Mouse (Mus musculus) neural tube, embryonic 10.5 days (tissue): Measurements from ENCODE around the gene Aplp1.

Source experiments
- DNase-seq: peaks from one replicate; pipeline ENCODE4 v3.0.0-alpha.2; 2017; ENCODE audit warnings: low spot score; ENCODE audit errors: extremely low spot score

Aplp1 gene

DNA sequence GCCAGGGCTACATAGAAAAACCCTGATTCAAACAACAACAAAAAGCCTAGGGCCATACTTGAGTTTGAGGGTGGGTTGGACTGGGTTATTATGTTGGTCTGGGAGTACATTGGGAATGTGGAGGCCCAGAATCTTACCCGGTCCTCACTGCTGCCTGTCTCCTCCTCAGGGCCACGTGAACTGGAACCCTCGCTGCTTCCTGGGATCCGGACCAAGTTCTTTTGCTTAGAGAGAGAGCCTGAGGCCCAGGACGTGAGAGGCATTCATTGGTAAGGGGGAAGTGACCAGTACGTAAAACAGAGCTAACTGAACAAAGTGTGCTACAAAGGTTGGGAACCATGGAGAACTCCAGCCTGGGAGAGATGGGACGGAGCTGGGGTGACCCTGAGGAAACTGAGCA lies 4.9 kb upstream of the Aplp1 start:
- DNase-seq, result no peak

DNA sequence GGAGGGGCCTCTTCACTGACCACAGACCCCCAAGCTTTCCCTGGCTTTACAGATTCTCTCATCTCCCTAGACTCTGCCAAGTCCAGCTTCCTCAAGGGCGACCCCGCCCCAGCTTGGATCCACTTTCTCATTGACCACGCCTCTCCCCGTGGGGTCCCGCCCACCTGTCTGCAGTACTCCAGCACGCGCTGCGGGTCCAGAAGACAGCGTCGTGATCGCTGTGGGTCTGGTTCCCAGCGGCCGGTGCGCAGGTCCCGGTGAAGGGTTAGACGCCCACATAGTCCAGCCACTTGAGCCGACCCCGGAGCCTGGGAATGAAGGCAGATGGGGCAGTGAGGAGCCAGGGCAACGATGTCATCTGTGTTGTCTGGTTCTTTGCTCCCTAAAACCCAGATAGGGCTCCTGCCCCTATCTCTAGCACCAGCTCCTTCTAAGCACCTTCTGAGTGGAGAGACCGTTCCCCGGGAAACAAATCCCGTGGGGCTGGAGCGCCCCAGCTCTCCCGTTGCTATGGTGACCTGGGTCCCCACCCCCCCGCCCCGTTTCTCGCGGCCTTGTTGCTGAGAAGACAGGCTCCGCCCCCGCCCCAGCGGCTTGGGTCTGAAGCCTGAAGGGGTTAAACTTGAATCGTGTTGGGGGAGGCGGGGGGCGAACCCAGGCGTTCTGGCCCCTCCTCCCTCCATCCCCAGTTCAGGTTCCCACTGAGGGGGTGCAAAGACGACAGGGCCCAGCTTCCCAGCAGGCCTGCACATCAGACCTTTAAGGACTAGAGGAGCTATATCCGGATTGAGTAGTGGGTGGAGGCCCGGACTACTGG lies 973 bp downstream of the Aplp1 start:
- peak; percentile 64 for DNase-seq

DNA sequence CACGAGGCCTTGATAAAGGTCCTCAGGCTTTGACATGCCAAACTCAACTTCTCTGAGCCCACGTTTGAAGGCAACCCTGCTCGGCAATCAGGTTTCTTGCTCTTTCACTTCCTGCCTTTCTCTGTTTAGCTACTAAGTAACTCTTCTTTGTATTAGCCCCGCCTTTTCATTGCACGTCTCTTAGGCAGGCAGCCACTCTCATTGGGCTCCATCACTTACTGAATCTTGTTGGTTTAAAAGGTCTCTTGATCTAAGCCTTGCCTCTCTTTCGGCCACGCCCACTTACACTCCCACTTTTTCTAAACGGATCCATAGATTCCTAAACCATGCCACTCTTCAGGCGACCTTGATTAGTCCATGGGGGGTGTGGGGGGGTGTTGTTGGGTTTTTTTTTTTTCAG lies 1.6 kb downstream of the Aplp1 start:
- DNase-seq, result no peak

DNA sequence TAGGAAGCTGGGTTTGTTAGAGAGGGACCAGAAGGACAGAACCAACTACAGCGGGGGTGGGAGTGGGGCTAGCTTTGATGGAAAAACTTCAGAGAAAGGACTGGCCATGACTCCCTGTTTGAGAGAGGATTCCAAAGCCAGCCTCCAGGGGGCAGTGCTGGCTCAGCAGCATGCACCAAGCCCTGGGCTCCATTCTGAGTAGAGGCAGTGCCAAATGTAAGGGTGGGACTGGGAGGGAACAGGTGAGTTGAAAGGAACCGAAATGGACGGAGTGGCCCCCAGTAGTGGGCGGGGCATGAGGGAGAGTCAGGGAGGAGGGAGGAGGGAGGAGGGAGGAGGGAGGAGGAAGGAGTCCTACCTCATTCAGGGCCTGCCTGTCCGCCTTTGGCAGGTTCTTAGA lies 4.6 kb downstream of the Aplp1 start:
- peak; percentile 44 for DNase-seq

DNA sequence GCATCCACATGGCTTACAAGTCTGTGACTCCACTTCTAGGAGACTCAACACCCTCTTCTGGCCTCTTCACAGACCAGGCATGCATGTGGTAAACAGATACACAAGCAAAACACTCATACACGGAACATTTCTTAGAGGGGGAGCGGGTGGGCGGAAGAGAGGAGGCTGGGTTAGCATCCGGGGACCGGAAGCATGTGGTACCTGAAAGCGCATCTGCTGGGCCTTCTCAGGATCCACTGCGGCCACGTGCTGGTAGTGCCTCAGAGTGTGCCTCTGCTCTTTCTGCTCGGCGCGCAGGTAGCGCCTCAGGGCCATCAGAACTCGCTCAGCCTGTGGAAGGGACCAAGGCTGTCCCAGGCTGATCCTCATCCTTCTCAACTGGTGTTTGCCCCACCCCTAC lies 5.6 kb downstream of the Aplp1 start:
- no peak for DNase-seq

DNA sequence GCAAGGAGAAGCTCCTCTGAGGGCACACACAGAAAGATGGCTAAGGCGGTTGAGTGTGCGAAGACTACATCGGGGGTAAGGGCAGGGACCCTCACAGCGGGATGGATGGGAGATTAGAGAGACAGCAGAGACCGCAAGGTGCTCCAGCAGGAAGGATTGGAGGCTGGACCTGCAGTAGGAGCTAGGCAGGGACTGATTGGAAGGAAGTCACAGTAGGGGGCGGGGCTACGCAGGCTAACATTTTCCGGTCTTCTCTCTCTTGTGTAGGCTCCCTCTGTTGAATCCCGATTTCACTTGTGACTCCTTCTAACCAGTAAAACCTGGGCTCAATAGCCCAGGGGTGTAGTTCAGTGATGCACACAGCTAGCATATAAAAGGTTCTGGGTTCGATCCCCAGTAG lies 8.5 kb downstream of the Aplp1 start:
- DNase-seq, result no peak

DNA sequence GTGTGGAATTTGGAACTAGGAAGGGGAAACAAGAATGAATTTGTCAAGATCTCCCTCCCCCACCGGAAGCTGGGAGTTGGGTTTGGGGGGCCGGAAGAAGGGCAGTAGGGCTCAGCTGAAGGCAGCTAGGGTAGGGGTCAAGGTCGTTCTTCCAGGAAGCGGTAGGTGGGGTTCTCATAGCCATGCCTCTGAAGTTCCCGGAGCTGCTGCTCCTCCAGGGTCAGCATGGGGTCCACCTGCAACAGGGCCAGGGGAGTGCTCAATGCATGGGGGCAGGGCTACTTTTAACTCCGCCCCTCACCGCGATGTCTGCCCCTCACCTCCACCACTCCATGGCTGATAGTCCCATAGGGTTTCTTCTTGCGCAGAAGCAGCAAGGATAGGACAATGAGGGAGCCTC lies 10.2 kb downstream of the Aplp1 start:
- no peak for DNase-seq

DNA sequence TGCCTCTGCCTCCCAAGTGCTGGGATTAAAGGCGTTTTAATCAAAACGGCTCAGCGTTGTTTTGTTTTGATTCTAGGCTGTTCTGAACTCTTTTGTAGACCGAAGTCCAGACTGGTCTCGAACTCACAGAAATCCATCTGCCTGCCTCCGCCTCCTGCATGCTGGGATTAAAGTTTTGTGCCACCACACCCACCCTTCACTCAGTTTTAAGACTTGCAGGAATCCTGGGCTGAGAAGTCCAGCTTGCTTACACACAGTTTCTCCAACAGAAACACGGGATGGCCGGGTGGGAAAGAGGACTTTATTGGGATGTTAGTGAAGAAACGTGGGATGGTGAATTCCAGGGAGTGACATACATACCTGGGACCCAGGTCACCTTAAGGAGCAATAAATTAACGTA lies 10.6 kb downstream of the Aplp1 start:
- DNase-seq, result no peak

DNA sequence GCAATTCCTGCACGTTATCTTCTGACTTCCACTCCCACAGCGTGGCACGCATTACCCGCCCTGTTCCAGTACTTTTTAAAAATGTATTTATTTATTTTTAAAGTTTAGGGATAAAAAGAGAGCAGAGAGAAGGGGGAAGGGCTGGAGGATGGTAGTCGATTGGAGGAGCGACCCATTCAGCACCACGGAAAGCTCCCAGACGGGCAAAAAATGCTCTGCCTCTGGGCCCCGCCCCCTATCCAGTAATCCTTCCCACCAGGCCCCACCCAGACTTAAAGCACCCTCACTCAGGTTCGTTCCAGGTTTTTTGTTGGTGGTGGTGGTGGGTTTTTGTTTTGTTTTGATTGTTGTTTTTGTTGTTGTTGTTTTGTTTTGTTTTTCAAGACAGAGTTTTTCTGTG lies 11.1 kb downstream of the Aplp1 start:
- DNase-seq, result peak; percentile 47

DNA sequence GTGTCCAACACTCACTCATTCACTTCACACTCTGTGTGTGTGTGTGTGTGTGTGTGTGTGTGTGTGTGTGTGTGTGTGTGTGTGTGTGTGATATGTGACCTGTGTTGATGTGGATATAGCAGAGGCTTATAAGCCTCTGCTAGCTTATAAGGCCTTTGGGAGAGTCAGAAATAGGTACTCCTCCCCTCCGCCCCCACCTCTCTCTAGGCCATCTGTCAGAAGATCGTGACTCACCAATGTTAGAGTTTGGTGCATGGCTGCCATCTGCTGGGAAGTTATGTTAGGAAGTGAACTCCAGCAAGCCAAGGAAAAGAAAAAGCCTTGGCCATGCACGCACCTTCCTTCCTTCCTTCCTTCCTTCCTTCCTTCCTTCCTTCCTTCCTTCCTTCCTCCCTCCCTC lies 13.5 kb downstream of the Aplp1 start:
- no peak for DNase-seq

DNA sequence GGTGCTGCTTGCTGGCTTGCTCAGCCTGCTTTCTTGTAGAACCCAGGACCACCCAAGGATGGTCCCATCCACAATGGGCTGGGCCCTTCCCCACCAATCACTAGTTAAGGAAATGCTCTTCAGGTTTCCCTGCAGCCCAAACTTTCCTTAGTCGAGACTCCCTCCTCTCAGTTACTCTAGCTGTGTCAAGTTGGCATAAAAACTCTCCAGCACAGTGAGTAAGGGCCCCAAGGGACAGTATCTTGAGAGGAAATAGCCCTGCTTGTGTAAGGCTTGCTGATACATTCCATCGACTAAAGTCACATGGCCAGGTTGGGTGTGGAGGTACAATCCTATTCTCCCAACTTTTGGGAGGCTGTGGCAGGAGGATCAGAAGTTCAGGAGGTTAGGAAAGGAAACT lies 15.1 kb downstream of the Aplp1 start:
- DNase-seq, result no peak

DNA sequence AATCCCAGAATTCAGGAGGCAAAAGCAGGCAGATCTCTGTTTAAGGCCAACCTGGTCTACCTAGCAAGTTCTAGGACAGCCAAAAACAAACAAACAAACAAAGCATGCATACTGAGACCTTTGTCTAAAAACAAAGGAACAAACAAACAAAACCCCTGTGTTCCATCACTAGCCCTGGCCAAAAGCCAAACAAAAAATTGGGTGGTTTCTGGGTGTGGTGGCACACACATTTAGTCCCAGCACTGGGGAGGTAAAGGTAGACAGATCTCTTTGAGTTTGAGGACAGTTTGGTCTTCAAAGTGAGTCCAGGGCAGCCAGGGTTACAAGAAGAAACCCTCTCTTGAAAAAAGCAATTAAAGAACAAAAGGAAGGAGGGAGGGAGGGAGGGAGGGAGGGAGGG lies 16.0 kb downstream of the Aplp1 start:
- DNase-seq, result no peak

DNA sequence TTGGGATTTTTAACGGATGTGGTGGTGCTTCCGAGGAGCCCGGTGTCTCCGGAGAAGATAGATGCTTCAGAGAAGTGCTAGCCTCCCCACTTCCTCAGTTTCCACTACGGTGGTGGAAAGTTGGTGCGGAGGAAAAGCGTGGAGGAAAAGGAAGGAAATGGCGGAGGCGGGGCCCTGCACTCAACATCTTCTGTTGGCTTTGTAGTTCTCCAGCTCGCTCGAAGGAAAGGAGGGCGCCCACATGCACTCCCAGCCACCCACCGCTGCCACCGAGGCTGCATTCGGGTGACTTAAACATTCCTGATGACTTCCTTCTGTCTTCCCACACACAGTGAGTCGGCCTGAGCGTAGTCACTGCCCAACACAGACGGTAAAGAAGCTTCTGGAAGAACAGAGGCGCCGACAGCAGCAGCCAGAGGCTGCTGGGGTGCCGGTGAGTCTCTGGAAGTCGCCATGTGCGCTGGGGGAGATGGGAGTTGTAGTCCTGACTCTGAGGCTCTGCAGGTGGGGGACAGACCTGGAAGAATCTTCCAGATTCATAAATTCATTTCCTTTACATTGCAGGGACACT lies 22.2 kb downstream of the Aplp1 start:
- no peak for DNase-seq

DNA sequence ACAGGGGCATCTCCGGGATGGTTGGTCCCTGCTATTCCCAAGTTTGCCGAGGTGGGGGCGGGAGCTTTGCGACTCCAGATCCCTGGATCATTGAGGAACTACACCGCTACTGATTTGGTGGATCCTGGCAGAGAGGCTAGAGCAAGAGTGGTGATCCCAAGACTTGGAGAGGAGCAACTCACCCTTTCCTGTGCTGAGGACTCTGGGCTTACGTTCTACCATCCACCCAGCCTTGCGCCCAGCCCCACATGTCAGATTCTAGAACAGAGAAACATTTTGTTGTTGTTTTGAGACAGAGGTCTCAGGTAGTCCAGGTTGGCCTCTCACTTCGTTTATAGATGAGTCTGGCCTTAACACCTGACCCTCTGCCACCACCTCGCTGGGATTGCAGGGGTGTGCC lies 22.8 kb downstream of the Aplp1 start:
- DNase-seq, result no peak

DNA sequence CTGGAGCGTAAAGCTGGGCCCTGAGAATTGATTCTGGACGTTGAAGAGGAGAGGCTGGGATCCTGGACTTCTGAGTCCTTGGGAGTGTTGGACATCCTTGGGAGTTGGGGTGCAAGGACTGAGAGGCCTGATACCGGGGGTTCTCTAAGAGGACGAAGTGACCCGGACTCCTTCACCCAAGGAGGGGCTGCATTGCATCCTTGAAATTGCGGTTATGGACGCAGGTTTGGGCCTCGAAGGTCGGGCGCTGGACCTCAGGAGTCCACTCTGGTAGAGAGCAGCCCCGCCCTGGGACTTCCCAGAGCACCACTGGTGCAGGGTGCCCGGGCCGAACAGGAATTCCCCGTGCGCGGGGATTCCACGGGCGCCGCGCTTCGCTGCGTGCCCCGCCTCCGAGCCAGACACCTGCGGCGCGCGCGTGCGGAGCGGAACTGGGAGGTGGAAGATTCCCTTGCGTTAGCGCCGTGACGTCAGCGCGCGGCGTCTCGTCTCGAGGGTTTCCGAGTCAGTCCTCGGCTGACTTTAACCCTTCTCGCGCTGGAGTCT lies 23.4 kb downstream of the Aplp1 start:
- peak; percentile 85 for DNase-seq

DNA sequence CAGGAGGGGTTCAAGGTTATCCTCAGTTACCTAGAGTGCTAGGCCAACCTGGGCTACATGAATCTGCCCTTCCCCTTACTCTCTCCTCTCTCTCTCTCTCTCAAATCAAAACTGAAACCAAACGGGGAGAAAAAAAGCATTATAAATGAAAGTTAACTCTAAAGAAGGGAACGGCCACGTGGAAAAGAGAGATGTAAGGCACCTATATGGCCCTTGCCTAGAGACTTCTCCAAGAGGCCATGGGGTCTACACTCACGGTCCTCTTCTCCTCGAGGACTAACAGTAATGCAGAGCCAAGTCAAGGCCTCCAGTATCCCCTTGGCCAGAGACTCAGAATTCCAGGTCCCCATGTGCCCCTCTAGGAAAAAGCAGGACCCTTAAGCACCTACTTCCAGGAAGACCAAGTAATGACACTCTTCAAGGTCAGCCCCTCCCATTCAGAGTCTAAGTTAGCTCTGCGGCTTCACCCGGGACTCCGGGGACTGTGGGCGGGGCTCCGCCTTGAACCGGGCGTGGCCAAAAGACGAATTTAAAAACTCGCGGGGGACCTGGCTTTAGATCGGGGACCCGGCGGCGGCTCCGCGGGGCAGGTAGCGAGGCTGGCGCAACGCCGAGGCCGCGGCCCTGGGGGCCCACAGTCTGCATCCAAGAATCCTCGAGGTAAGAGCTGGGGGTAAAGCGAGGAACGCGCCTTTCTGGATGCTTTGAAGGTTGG lies 24.0 kb downstream of the Aplp1 start, which contains the start of gene Nfkbid:
Gene Nfkbid (plus strand): TSS at position 558 of the 715 bp plus-strand sequence.
- peak; percentile 54 for DNase-seq

DNA sequence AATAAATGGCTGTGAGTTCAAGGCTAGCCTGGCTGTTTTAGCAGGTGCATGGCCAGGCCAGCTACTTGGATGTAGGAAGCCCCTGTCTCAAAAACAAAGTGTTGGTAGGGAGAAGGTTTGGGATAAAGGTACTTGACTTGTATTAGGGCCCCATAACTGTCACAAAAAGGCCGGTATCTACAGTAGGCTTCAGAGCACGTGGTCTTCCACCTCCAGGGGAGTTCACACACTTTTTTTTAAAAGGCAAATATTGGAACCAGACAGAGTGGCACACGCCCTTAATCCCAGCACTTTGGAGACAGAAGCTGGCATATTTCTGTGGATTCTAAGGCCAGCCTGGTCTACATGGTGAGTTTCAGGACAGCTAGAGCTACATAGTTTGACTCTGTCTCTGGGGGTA lies 24.7 kb downstream of the Aplp1 start:
- DNase-seq, result no peak

DNA sequence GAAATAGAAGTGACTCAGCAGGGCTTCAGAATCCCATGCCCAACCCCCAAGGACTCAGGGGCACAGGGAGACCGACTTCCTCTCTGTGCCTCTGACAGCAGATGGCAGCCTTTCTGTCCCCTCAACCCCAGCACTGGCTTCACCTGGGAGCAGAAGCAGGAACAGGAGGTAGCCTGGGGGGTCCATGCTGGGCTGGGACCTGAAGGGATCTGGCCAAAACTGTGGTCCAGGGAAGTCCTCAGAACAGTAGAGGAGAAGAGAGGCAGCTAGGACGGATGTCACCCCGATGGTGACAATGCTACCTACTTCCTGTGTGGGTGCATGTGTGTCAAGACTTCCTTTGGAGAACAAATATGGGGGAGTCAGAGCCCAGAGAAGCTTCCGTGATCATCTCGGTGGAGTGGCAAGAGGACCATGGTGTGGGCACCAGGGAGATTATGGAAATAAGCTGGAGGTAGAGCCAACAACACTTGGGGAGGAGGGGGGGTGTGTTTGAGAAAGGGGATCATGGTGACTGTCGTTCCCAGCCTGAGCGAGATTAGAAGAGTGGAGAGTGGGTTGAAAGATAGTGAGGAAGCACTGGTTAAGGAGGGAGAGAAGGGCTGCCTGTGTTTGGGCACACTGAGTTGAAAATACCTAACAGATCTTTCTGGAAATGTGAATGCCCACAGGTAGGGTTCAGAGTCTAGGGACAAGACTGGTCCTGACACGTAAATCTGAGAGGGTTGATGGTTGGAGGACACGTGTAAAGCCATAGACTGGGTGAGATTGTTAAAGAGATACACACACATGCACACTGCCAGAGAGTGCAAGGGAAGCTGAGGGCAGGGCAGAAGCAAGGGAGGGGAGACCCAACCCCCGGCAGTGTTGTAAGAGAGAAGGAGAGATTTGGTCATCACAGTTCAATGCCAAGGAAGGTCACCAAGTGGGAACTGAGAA lies 25.5 kb downstream of the Aplp1 start, which contains the start of gene Hcst:
Gene Hcst (minus strand): TSS at position 294 of the 939 bp plus-strand sequence.
- no peak for DNase-seq

DNA sequence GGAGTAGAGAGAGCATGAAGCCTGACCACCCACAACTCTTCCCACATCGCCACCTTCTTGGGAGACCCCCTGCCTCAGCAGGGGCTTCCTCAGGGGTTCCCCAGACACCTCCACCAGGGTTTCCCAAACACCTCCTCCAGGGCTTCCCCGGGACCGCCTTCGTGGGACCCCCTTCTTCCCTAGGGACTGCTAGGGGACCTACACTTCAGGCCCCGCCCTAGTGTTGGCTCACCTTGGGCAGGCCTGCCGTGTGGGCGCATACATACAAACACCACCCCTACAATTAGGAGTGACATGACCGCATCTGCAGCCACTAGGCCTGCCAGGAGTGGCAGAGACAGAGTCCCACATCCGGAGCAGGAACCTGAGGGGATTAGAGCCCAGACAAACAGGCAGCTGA lies 27.5 kb downstream of the Aplp1 start:
- DNase-seq, result no peak

DNA sequence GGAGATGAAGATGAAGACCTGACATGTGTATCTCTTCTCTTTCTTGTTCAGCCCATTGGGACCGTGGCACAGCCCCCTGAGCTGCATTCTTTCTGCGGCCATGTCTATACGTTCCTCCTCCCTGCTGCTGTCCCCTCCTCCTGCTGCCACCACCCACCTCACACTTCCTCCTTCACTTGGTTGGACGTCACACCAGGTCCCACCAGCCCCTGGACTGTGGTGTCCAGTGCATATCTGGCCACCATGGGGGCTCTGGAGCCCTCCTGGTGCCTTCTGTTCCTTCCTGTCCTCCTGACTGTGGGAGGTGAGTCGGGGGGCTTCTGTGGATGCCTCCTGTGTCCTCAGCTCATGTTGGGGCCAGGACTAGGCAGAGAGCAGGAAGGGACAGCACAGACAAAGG lies 31.7 kb downstream of the Aplp1 start, which contains the start of gene Tyrobp:
Gene Tyrobp (plus strand): TSS at position 165 of the 400 bp plus-strand sequence.
- DNase-seq, result no peak

DNA sequence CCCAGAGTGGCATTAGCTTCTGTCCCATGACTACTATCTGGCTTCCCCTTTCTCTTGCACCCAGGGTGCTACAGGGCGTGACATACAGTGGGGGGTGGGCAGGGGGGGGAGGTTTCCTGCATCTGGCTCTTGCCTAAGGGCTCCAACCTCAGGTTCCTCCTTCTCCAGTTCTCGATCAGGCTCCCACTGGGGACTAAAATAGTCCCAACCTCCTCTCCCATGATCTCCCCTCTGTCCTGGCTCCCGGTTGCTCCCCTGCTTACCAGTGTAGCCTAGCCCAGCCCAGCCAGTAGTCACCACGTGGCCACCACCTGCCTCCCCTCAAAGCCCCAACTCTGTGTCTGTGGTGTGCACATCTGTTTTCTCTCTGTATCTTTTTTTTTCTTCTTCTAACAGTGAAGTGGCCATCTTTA lies 32.6 kb downstream of the Aplp1 start:
- no peak for DNase-seq
